Mouse (Mus musculus): ENCODE measurements at regions not wholly inside any gene's neighbourhood (a gene's known extent, or its start where the extent isn't known, plus 50 kb on each side); places are given as distances from the start of the nearest gene placed in this dataset.
A peak's percentile ranks its signal among the peaks of the same experiment; 100 is the strongest.

DNA sequence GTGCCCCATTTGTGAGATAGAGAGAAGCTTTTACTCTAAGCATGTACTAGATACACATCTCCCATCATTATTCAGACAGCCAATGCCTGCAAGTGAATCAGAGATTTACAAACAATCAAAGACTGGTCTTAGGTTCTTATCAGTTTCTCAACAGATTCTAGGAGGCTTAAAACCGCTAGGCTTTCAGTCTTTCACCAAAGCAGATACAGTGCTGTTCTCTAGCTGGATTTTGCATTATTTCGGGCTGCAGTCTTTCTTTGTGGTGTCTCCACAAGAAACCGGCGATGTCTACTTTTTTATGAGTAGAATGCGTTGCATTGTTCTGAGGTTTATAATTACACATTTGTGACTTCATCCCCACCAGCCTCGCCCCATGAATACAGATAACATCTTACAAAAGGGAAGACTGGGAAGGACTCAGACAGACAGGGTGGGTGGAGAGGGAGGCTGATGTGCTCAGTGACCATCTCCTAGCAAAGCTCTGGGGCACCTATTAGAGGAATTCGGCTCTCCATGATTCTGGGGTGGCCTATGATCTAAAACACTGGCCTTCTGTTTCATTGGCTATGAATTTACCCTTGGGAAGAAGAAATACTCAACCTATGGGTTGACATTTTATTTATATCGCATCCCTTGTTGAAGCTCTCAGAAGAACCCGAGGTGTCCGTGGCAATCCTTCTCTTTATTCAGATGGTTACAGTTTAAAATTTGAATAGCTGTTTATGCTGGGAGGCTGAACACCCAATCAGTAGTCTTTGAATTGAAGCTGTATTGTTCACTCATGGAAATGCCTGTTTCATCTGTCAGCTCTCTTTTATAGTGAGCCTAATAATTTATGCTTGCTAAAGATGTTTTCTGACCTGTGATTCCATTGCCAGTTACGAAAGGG lies 343.8 kb downstream of the Tmem161b start:
- intact Hi-C loops (cut with DNase I), result no loop called here
- DNase-seq (ENCODE audit: low spot score in 2 of 2), result peak in 1 of 2 experiments; percentile 3

DNA sequence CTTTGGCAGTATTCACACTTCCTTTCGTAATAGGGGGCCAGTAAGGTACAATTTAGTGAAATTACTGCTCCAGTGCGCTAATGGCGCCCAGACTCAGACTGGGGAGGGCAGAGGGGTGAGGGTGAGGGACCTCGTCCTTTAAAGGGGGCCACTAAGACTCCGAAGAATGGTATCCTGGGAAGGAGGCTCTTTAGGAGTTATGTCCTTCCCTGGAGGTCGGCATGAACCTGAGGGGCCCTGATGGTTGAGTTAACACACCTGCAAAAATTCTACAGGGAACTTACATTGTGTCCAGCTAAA lies 344.4 kb downstream of the Tmem161b start:
- DNase-seq (ENCODE audit: low spot score in 2 of 2), result no peak
- intact Hi-C loops (cut with DNase I), result no loop called here

DNA sequence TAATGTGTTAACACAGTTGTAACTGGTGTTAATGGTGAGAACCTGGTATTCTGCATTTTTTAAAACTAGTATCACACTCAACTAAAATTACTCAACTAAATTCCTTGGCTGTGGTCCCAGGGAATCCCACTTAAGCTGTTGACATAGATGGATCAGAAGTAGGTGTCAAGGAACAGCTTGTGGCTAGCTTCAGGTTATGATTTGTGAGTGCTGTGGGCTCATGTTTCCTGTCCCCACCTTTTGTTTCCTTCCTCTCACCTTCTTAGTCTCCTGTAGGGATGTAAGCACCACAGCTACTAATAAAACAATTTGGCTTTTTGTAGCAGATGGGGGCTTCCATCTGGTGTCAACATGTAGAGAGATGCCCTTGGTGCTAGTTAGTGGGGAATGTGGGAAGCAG lies 347.3 kb downstream of the Tmem161b start:
- intact Hi-C loops (cut with DNase I), result no loop called here
- no peak for DNase-seq (ENCODE audit: low spot score in 2 of 2)

DNA sequence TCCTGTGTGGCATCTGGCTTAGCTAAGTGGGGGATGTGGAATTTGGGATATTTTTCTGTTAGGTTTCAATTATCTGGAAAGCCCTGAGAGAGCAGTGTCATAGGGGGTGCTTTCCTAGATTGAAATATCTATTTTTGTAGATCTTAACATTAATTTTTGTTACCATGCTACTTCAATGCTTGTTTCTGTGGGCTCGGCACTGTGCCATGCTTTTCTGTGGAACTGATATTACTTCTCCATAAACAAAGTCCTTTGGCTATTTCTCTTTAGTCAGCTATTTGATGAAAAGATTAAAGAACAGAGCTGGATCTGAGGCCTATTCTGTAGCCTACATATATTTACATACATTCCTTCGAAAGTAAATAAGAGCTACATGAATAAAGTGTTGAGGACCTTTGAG lies 348.1 kb downstream of the Tmem161b start:
- intact Hi-C loops (cut with DNase I), result no loop called here
- no peak for DNase-seq (ENCODE audit: low spot score in 2 of 2)

DNA sequence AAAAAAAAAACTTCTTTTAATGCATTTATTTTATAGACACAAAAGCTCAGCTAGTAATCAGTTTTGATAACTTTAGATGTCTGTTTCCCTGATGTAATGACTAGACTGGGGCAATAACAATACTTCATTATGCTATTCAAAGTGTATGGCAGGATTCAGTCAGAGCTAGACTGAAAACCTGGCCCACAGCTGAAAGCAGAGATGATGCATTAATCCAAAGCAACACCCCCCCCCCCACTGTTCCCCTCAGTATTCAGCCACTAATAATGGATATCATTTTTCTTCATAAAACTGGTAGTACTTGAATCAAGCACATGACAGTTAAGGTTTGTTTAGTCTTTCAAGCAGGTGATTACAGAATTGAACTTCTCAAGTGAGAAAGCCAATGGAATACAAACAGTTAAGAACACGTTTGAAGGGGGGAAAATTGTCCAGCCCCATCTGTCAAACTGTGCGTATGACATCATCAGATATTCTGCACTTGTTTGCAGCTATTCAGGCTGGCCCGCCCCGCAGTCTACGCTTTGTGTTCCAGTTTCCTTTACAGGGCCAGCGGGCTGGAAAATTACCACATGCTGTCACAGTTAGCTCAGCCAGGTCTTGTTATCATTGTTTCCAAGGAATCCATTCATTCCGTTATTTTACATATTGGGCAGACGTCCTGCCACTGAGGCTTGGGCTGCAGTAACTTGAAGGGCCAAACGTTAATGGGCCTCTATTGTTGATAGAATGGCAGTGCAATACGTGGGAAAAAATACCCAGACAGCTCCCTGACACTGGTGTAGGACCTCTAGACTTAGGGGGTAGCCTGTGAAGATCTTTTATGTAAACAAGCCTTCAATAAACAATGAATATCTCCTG lies 349.1 kb downstream of the Tmem161b start:
- DNase-seq (ENCODE audit: low spot score in 2 of 2), result peak; percentile 41 to 49
- intact Hi-C loops (cut with DNase I), result no loop called here

DNA sequence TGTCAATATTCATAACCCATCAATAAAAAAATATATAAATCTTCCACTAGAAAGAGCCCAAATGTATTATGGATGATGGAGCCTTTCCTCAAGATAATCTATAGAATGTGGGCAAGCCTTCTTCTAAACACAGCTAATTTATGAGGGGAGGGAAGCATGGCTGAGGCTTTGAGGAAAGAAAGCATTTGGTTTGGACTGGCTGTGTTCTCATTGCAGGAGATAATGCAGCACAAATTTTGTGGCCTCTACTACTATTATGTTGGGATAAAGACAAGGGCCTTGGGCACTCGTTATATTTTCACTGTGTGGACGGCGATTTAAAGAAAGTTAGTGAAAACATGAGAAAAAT lies 349.7 kb downstream of the Tmem161b start:
- DNase-seq (ENCODE audit: low spot score in 2 of 2), result no peak
- intact Hi-C loops (cut with DNase I), result no loop called here

DNA sequence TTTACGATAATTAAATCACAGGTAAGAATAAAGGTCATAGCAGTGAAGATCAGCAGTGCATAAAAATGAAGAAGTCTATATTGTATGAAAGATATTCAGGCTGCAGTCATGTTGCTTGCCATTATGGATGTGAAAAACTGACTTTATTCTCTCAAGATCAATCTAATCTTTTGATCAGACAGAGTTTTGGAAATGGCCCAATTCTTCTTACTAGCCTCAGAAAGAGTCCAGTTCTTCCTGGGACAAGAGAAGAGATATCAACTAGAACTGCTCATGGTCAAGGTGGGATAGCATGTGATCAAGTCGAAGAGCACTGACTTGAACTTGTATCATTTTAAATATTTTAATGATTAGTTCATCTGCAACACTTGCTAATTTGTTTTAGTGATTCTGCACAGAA lies 350.1 kb downstream of the Tmem161b start:
- intact Hi-C loops (cut with DNase I), result no loop called here
- no peak for DNase-seq (ENCODE audit: low spot score in 2 of 2)

DNA sequence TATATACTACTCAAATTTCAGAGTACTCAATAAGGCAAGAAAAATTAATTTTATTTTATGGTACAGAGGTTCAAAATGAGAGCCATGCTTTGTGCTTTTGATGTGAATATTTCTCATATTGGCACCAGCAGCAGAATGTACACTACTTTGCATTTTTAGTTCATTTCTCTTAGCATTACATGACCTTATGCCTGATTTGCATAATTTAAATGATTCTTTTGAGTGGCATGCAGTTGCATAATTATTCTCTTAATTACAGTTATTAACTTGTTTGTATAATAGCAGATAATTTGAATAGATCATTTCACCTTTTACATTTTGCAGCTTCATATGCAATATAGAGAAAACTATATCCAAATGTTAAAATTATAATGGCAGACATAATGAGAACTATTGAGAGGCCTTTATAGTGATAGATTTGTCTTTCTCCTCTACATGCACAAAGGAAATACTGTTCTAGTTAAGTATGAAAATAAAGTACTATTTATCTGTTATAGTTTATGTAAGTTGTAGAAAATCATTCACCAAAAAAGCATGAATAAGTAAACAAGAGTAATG lies 374.6 kb downstream of the Tmem161b start:
- no peak for DNase-seq (ENCODE audit: low spot score in 2 of 2)
- intact Hi-C loops (cut with DNase I), result no loop called here

DNA sequence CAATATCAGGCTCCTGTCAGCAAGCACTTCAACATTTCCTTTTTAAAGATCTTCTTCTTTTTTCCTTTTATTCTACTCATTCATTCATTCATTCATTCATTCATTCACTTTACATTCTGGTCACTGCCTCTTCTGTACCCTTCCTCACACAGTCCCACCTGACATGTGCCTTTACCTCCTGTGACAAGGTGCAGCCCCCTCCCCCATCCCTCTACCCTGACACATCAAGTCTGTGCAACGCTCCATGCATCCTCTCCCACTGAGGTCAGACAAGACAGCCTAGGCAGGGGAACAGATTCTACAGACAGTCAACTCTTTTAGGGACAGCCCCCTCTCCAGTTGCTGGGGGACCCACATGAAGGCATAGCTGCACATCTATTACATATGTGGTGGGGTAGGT lies 380.5 kb downstream of the Tmem161b start:
- DNase-seq (ENCODE audit: low spot score in 2 of 2), result no peak
- intact Hi-C loops (cut with DNase I), result no loop called here

DNA sequence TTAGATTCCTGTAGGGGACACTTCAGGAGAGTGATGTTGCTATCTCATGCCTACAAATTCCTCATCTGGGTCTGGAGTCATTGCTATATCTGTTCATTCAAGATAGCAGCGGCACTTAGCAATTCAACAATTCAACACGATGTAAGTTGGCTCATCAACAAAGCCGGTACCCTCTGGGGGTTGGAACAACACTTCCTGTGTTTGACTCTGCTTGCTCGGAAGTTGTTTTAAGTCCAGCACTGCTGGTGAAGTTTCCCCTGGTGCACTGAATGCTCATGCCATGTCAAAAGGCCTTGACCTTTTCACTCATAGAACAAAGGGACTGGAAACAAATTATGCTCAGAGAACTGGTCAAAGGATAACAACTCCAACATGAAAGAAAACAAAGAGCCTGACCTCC lies 390.4 kb downstream of the Tmem161b start:
- DNase-seq (ENCODE audit: low spot score in 2 of 2), result peak in 1 of 2 experiments; percentile 6
- intact Hi-C loops (cut with DNase I), result loop anchor here (5.0 to 10.0 kb wide), 4 partner anchors 245 to 890 kb away; no protein-coding TSS in a partner anchor

DNA sequence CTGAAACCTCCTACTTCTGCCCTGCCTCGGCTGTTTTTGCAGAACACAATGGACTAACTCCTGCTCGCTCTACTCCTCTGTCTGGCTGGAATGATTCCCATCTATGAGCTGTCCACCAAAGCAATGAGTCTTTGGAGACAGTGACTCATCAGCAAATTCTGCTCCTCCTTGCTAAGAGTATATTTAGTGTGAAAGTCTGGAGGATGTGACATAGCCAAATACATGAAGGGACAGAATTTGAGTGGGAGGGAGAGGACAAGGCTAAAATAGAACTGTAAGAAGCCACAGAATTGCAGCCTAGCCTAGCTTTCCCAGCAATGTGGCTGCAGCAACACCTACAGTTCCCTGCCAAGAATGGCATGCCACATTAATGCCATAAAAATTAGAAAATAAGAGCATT lies 390.9 kb downstream of the Tmem161b start:
- peak; percentile 65 to 91 for DNase-seq (ENCODE audit: low spot score in 2 of 2)
- intact Hi-C loops (cut with DNase I), result loop anchor here (5.0 to 10.0 kb wide), 4 partner anchors 246 to 891 kb away; no protein-coding TSS in a partner anchor

DNA sequence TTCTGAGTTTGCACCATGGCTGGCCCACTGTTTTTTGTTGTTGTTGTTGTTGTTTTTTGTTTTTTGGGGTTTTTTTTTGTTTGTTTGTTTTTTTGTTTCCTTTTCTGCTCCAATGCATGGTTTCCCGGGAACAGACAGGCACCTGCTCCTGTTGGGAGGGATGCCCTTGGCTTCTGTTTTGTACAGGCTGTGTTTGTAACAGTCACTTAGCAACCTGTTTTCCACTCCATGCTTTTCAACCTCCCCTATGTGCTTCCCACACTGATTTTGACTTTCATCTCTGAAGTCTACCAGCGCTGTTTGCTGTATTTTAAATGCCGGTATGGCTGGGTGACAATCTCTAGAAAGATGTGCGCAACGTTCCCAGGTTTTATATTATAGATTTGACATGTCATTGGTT lies 402.6 kb downstream of the Tmem161b start:
- intact Hi-C loops (cut with DNase I), result no loop called here
- DNase-seq (ENCODE audit: low spot score in 2 of 2), result peak in 1 of 2 experiments; percentile 38

DNA sequence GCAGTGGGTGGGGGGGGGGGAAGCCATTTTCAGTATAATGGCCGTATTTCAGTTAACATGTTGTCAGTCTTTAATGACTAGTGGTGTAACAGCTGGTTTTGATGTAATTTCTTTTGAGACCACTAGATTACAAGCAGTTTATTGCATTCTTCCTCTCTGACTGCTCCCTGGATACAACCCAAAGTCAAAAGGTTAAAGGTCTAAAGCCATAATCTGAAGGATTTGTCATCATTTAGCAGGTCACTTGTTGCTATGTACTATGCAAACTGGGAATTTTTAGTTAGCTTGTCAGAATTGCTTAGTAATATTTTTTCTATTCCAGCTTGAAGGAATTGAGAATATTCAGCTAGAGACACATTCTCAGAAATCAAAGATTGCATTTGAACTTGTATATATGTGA lies 403.4 kb downstream of the Tmem161b start:
- DNase-seq (ENCODE audit: low spot score in 2 of 2), result no peak
- intact Hi-C loops (cut with DNase I), result no loop called here

DNA sequence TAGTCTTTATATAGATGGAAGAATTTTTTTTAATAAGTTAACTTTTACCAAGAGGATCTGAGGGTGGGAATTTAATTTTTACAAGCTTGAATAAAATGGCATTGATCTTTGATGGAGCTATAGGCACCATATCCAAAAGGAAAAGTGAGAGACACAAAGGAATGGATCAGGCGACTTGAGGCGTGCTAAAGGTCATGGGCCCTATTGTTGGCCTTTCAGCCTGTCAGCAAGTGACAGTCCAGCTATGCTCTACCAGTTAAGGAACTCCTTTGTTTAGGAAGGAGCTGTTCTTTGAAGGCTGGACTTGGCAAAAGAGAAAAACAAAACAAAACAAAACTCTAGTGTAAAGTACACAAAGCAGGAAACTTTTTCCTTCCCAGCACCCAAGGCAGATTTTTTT lies 403.8 kb downstream of the Tmem161b start:
- DNase-seq (ENCODE audit: low spot score in 2 of 2), result no peak
- intact Hi-C loops (cut with DNase I), result no loop called here

DNA sequence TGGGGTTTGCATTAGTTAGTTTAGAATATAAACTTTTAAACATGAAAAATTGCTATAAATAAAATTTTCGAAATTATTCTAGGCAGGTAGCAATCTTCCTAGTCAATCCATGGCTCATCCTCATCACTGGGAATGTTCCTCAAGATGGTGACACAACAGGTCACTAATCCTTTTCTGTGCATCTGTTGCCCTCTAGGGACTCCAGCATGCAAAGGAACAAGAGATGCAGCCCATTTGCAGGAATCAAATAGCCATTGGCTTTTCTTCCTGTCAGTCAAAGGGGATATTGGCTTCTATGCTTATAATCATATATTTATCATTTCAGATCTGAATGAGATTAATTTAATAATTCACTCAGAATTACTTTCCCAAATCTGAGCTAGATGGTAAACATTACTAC lies 404.3 kb downstream of the Tmem161b start:
- no peak for DNase-seq (ENCODE audit: low spot score in 2 of 2)
- intact Hi-C loops (cut with DNase I), result no loop called here

DNA sequence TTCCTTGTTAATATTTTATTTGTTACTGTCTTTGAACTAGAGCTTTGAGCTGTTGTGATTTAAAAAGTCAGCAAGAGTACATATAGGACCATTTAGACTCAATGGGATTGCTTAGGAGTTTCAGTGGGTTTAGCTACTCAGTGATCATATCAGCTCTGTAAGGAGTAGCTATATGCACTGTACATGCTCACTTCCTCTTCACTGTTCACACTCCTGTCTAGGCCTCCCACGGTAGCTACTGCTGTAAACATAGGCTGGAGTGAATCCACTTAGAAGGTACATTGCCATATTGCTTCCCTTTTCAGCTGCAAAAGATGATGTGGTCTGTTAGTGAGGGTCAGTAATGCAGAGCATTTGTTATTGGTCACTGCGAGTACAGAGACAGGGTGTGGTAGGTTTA lies 408.6 kb downstream of the Tmem161b start:
- DNase-seq (ENCODE audit: low spot score in 2 of 2), result no peak
- intact Hi-C loops (cut with DNase I), result no loop called here

DNA sequence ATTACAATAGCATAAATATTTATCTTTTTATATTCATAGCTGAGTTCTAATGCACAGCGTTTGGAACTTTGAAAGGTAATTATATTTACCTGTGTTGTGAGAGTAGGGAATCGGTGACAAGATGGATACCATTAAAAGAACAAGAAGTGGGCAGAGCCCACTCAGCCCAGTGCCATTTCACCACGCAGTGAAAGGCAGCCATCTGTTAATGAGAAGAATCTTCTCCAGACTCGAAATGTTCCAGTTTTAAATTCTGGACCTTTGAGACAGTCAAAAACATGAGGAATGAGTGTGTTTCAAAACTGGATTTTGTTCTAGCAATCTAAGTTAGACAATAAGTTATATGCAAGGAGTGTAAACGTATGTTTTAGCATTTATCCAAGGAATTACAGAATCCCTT lies 410.4 kb downstream of the Tmem161b start:
- DNase-seq (ENCODE audit: low spot score in 2 of 2), result no peak
- intact Hi-C loops (cut with DNase I), result no loop called here

DNA sequence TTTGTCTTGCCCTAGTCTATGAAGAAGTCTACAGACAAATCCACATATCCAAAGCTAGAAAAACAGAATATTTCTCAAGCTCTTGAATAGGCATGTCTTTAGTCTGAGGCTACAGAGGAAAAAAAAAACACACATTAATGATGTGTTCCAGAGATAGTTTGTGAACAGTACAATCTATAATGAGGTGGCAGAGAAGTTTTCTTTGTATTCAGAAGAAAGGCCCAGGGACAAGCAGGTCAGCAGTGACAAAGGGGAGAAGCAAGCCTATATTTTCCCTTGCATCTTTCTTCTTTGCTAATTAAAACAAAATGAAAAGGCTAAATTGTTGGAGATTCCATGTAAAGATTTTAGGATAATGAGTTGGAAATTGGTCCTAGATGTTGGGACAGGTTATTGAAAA lies 414.7 kb downstream of the Tmem161b start:
- no peak for DNase-seq (ENCODE audit: low spot score in 2 of 2)
- intact Hi-C loops (cut with DNase I), result no loop called here

DNA sequence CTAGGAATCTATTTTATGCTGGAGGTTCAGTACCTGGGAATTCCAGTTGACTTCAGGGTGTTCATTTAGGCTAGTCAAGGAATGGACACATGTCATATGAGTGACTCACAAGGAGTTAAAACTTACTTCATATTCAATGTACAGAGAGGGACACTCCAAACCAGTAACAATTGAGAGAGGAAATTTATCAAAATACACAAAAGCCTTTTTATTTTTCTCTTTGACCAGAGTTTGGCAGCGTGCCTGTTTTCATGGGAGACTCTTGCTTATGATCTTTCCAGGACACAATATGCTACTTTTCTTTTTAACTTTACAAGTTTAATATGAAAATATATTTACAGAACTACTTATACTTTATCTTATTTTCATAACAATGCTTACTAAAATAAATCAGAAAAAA lies 415.5 kb downstream of the Tmem161b start:
- intact Hi-C loops (cut with DNase I), result no loop called here
- DNase-seq (ENCODE audit: low spot score in 2 of 2), result no peak

DNA sequence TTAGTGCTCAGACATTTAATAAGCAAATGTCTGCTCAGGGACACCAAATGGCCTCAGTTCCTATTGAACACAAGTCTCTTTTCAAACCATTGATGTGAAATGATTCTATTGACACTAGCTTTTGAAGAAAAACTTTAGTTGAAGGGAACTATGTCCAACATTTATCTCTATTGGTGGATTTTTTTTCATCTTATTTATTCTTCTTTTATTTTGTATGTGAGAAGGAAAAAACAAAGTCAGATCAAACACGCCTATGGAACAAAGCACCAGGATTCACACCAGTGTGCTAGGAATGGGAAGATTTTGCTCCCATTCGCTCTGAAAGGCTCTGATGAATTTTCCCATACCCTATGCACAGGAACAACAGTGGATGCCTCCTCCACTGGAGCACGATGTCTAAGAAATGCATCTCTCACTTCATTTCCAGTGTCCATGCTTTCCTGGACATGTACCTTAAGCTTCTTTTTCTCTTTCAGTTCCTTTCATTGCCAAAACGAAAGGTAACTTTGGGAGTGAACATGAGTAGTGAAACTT lies 416.4 kb downstream of the Tmem161b start:
- DNase-seq (ENCODE audit: low spot score in 2 of 2), result no peak
- intact Hi-C loops (cut with DNase I), result no loop called here

Data from left cerebral cortex, postnatal 14 days (tissue).